Mouse (Mus musculus): ENCODE measurements around the gene Rbm19. TPM values are rescaled to one million over a fixed set of nuclear protein-coding genes. Genes with fewer than 3 reads are reported as not detected.

Rbm19 gene
- total and polyA plus RNA-seq, 3 experiments, result 66.3 to 74.3 TPM; not detected in 1

DNA sequence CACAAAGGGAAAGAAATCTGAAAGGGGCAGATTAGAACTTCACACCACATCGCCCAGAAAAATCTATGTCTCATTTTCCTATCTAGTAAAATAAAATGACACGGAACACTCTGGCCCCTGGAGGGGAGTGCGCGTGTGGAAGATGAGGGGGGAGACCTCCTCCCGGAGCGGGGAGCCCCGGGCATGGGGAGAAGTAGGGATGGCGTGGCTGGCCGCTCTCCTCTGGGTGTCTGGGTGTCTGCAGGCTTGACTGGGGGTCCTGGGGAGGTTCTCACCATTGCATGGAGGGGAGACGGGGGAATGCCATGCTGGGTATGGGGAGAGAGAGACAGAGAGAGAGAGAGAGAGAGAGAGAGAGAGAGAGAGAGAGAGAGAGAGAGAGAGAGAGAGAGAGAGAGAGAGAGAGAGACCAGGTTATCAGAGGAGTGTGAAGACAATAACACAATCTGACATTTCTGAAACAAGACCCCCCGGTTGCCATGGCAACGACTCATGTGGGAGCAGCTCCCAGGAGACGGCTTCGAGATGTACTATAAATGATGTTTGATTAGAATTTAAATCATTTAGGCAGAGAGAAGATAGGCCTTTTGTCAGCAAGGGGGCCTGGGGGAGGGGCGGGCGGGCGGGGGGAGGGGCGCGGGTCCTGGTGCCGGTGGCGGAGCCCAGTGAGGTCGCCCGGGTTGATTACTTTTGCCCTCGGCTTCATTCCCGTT, 115.3 kb downstream of the Rbm19 start:
- no peak overlapping the region for H3K27ac ChIP-seq (ENCODE audit: control insufficient read depth, low read depth, low read length)

DNA sequence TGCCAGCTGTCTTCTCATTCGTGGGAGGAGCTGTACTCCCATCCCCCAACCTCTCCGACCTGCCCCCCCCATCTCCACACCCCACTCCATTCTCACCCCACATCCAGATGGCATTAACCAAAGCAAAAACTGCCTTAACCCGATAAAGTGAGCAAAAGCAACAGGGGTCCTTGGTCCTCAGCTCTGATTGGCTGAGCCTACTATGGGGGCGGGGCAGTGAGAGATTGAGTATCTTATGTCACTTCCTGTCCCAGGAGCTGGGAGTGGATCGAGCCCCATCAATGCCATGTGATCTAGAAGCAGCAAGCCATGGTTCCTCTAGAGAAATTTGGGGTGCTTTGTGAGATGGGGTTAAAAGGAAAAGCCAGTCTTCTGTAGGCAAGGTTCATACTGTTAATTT, 118.9 kb downstream of the Rbm19 start:
- Histone ChIP-seq H3K9ac (ENCODE audit: control insufficient read depth, low read depth, low read length, poor library complexity, severe bottlenecking) (no peak overlapping the region), H3K4me1 (ENCODE audit: control insufficient read depth in 1 of 2, insufficient read depth in 2 of 2, low read length in 2 of 2) (no peaks in the 10 kb centered on the region), H3K27ac (ENCODE audit: control insufficient read depth, low read depth, low read length) (no peak overlapping the region), H3K79me2 (ENCODE audit: control insufficient read depth, insufficient read depth, low read length, poor library complexity) (no peaks in the 10 kb centered on the region), H3K4me3 (ENCODE audit: control insufficient read depth in 1 of 2, insufficient read depth in 1 of 2, low read depth in 2 of 2, low read length in 2 of 2) (no peak overlapping the region), H3K9me3 (replicated peaks; ENCODE audit: insufficient read depth, low read length) (no peaks in the 10 kb centered on the region), H3K36me3 (ENCODE audit: control insufficient read depth in 1 of 2, insufficient read depth in 2 of 2, low read length in 2 of 2) (no peaks in the 10 kb centered on the region), H3K27me3 (ENCODE audit: control insufficient read depth in 1 of 2, insufficient read depth in 2 of 2, low read length in 2 of 2) (no peaks in the 10 kb centered on the region)
- no peak for TF ChIP-seq KAT2A (conservative IDR thresholded peaks at IDR 0.05; ENCODE audit: low read depth, low read length)
- no peak for TF ChIP-seq USF2 (IDR thresholded peaks at IDR 0.05; ENCODE audit: borderline replicate concordance in 1 of 2, insufficient read depth in 1 of 2, low read depth in 1 of 2, low read length in 2 of 2)
- no peak for TF ChIP-seq SMC3 (IDR thresholded peaks at IDR 0.05; ENCODE audit: low read depth, low read length)
- no peak for TF ChIP-seq ZMIZ1 (IDR thresholded peaks at IDR 0.05; ENCODE audit: low read depth, low read length)
- no peak for TF ChIP-seq POLR2AphosphoS5 (IDR thresholded peaks at IDR 0.05; ENCODE audit: borderline replicate concordance, low read depth, low read length)
- no peak for DNase-seq (ENCODE audit: low read depth, low spot score)

More for the DNA sequence above, 115.3 kb downstream of the Rbm19 start:
- Histone ChIP-seq H3K4me1 (ENCODE audit: control insufficient read depth in 1 of 2, insufficient read depth in 2 of 2, low read length in 2 of 2) (no peaks in the 10 kb centered on the region), H3K36me3 (ENCODE audit: control insufficient read depth in 1 of 2, insufficient read depth in 2 of 2, low read length in 2 of 2) (no peaks in the 10 kb centered on the region), H3K4me3 (ENCODE audit: control insufficient read depth in 1 of 2, insufficient read depth in 1 of 2, low read depth in 2 of 2, low read length in 2 of 2) (no peak overlapping the region), H3K9me3 (replicated peaks; ENCODE audit: insufficient read depth, low read length) (no peaks in the 10 kb centered on the region), H3K79me2 (ENCODE audit: control insufficient read depth, insufficient read depth, low read length, poor library complexity) (no peaks in the 10 kb centered on the region), H3K27me3 (ENCODE audit: control insufficient read depth in 1 of 2, insufficient read depth in 2 of 2, low read length in 2 of 2) (no peaks in the 10 kb centered on the region), H3K9ac (ENCODE audit: control insufficient read depth, low read depth, low read length, poor library complexity, severe bottlenecking) (no peak overlapping the region)
- DNase-seq (ENCODE audit: low read depth, low spot score), result no peak
- TF ChIP-seq NRF1 (IDR thresholded peaks at IDR 0.05; ENCODE audit: insufficient read depth, low read depth, low read length, poor library complexity, severe bottlenecking) (no peak), BHLHE40 (IDR thresholded peaks at IDR 0.05; ENCODE audit: borderline replicate concordance, low read depth, low read length) (no peak), USF1 (IDR thresholded peaks at IDR 0.05; ENCODE audit: low read depth, low read length) (no peak)

DNA sequence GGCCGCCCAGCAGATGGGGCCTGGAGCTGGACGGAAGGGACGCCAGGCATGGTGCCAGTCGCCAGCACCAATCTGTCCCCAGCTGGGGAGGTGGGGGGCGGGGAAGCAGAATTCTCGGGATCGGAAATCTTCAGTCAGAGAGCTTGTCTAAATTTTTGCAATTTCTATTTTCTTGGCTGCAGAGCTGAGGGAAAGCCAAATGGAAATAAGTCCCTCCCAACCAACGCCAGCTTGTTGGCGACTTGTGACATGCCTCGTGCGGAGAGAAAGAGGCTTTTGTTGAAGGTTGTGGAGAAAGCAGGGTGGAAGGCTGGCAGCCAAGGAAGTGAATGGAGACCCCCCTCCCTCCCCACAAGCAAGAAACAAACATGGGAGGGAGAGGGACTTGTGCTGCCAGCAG, 119.3 kb downstream of the Rbm19 start:
- Histone ChIP-seq H3K4me1 (ENCODE audit: control insufficient read depth in 1 of 2, insufficient read depth in 2 of 2, low read length in 2 of 2) (no peaks in the 10 kb centered on the region), H3K27me3 (ENCODE audit: control insufficient read depth in 1 of 2, insufficient read depth in 2 of 2, low read length in 2 of 2) (no peaks in the 10 kb centered on the region), H3K9me3 (replicated peaks; ENCODE audit: insufficient read depth, low read length) (no peaks in the 10 kb centered on the region), H3K79me2 (ENCODE audit: control insufficient read depth, insufficient read depth, low read length, poor library complexity) (no peaks in the 10 kb centered on the region), H3K36me3 (ENCODE audit: control insufficient read depth in 1 of 2, insufficient read depth in 2 of 2, low read length in 2 of 2) (no peaks in the 10 kb centered on the region), H3K9ac (ENCODE audit: control insufficient read depth, low read depth, low read length, poor library complexity, severe bottlenecking) (no peak overlapping the region), H3K27ac (ENCODE audit: control insufficient read depth, low read depth, low read length) (no peak overlapping the region), H3K4me3 (ENCODE audit: control insufficient read depth in 1 of 2, insufficient read depth in 1 of 2, low read depth in 2 of 2, low read length in 2 of 2) (no peak overlapping the region)
- no peak for DNase-seq (ENCODE audit: low read depth, low spot score)
- no peak for TF ChIP-seq RAD21 (IDR thresholded peaks at IDR 0.05; ENCODE audit: low read depth, low read length)
- no peak for TF ChIP-seq POLR2AphosphoS5 (IDR thresholded peaks at IDR 0.05; ENCODE audit: borderline replicate concordance, low read depth, low read length)
- no peak for TF ChIP-seq ETS1 (IDR thresholded peaks at IDR 0.05; ENCODE audit: low read depth, low read length)
- TF ChIP-seq GABPA (IDR thresholded peaks at IDR 0.05; ENCODE audit: low read depth, low read length), result no peak
- TF ChIP-seq EP300 (IDR thresholded peaks at IDR 0.05; ENCODE audit: low read depth in 1 of 2, low read length in 2 of 2), result no peak
- TF ChIP-seq TAL1 (IDR thresholded peaks at IDR 0.05; ENCODE audit: low read length), result no peak
- no peak for TF ChIP-seq NELFE (IDR thresholded peaks at IDR 0.05; ENCODE audit: low read depth, low read length)
- TF ChIP-seq POLR2AphosphoS2 (IDR thresholded peaks at IDR 0.05; ENCODE audit: low read length), result no peak
- TF ChIP-seq ELF1 (IDR thresholded peaks at IDR 0.05; ENCODE audit: low read depth, low read length), result no peak
- no peak for TF ChIP-seq ZMIZ1 (IDR thresholded peaks at IDR 0.05; ENCODE audit: low read depth, low read length)
- TF ChIP-seq BHLHE40 (IDR thresholded peaks at IDR 0.05; ENCODE audit: borderline replicate concordance, low read depth, low read length), result no peak
